Mouse (Mus musculus) megakaryocyte, embryonic 14.5 days (primary cell): ENCODE results near the gene Itgb5. TPM values are rescaled to one million over a fixed set of nuclear protein-coding genes. Genes with fewer than 3 reads are reported as not detected.

ENCODE experiments used
- H3K27me3 ChIP-seq: replicated peaks from 2 replicates; pipeline ENCODE3; 2012; ENCODE audit warnings: inconsistent platforms
- H3K36me3 ChIP-seq: replicated peaks from 2 replicates; pipeline ENCODE3; 2012; ENCODE audit warnings: low read length, inconsistent platforms, mixed read lengths
- H3K4me1 ChIP-seq: 2 replicates; pipeline ENCODE4 v1.6.1; 2012; ENCODE audit warnings: inconsistent platforms
- H3K4me3 ChIP-seq: replicated peaks from 2 replicates; pipeline ENCODE3; 2012; ENCODE audit warnings: moderate library complexity, mild to moderate bottlenecking, inconsistent platforms
- H3K9me3 ChIP-seq: 2 replicates; pipeline ENCODE4 v1.6.1; 2012; ENCODE audit warnings: inconsistent platforms
- FLI1 ChIP-seq: IDR thresholded peaks from 2 replicates; pipeline ENCODE4 v1.6.1; 2012; ENCODE audit warnings: low read length, inconsistent platforms, mixed read lengths
- GATA1 ChIP-seq: IDR thresholded peaks from 3 replicates; pipeline ENCODE4 v1.6.1; 2012; ENCODE audit warnings: mixed read lengths, low read length, inconsistent platforms, borderline replicate concordance
- polyA plus RNA-seq: library from polyadenylated mRNA; stranded (reverse); fragments of >175 nt; gene quantifications from 2 replicates; pipeline ENCODE4 v1.2.3, GENCODE M21; 2012; ENCODE audit warnings: low replicate concordance; ENCODE audit not compliant: insufficient read depth

Gene Itgb5
- polyA plus RNA-seq, 1 experiment = 13.0 TPM

DNA sequence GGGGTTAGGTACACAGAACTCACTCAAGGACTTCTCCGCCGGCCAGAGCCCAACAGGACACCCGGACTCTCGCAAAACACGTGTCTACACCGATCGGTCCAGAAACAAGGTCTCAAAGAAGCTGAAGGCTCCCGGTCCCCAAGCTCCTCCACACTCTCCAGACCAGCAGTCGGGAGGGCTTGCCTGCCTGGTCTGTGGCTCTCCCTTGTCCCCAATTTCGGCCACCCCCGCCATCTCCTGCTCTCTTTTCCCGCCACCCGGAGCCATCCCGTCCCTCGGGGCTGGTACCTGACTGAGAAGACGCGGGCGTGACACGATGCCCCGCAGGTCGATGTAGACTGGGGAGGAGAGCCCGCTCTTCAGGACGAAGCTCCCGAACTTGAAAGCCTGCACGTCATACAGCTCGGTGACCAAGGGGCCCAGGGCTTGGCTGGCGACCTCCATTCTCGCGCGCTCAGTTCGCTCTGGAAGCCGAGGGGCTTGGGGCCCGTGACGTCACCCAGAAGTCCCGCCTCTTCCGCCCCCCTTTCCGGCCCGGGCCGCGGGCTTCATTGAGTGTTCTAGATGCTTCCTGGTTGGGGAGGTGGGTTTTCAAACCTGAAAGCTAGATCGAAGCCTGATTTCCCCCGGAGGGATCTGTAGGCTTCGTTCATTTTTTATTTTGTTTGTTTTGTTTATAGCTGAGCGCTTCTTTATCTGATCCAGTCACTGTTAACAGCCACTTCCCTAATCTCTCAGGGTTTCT is 137.2 kb downstream of the Itgb5 start, which contains the start of gene Umps:
Umps (minus strand) TSS at position 501 of the 745 bp plus-strand sequence.
- Histone ChIP-seq H3K27me3 (no peaks in the 10 kb centered on the region), H3K36me3 (peaks cover 21% of the 10 kb centered on the region), H3K9me3 (no peaks in the 10 kb centered on the region), H3K4me1 (peaks cover 27% of the 10 kb centered on the region), H3K4me3 (peak within 1 kb of the TSS; percentile 98)
- TF ChIP-seq GATA1 (no peak), FLI1 (no peak)

- H3K4me3 ChIP-seq = peak overlapping the region; percentile 98
- H3K4me1 ChIP-seq = peaks cover 27% of the 10 kb centered on the region
- H3K36me3 ChIP-seq = peaks cover 15% of the 10 kb centered on the region
- no peaks in the 10 kb centered on the region for H3K9me3 ChIP-seq
- H3K27me3 ChIP-seq = peaks cover 2% of the 10 kb centered on the region
- TF ChIP-seq FLI1 = no peak
- TF ChIP-seq GATA1 = no peak
Measured at GRCm38 (mm10) chr16:33967283-33967640, 137.8 kb downstream of the Itgb5 start.

DNA sequence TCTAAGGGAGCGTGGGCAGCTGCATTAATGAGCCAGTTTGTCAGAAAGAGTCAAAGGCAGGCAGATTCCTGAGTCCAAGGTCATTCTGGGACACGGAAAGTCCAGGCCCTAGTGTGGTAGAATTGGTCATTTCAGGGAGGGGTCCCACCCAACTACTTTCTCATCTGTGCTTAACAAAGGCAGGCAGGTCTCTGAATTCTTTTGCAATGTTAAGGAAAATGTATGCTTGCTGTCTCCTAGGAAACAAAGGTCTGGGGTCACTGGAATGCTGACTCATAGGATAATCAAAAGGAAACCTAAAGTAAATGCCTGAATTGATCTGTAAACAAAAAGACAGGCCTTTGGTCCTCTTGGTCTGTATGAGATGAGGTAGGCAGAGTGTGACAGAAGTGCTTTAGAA is 150.4 kb downstream of the Itgb5 start:
- TF ChIP-seq GATA1 = no peak
- H3K36me3 ChIP-seq = peaks cover 5% of the 10 kb centered on the region
- peaks cover 7% of the 10 kb centered on the region; the same call in 1 of the 2 replicates for H3K4me1 ChIP-seq
- H3K27me3 ChIP-seq = peaks cover 31% of the 10 kb centered on the region
- no peak overlapping the region for H3K4me3 ChIP-seq
- peaks cover 14% of the 10 kb centered on the region for H3K9me3 ChIP-seq

DNA sequence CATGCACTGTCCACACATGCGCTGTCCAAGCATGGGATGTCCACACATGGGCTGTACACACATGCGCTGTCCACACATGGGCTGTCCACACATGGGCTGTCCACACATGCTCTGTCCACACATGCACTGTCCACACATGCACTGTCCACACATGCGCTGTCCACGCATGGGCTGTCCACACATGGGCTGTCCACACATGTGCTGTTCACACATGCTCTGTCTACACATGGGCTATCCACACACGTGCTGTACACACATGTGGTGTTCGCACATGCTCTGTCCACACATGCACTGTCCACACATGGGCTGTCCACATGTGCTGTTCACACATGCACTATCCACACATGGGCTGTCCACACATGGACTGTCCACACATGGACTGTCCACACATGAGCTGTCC is 154.2 kb downstream of the Itgb5 start:
- H3K36me3 ChIP-seq = no peaks in the 10 kb centered on the region
- TF ChIP-seq FLI1 (no peak), GATA1 (no peak)
- peak overlapping the region; percentile 40 for H3K4me3 ChIP-seq
- H3K9me3 ChIP-seq = peaks cover 3% of the 10 kb centered on the region; the same call in 1 of the 2 replicates
- H3K27me3 ChIP-seq = peaks cover 31% of the 10 kb centered on the region
- peaks cover 21% of the 10 kb centered on the region for H3K4me1 ChIP-seq

DNA sequence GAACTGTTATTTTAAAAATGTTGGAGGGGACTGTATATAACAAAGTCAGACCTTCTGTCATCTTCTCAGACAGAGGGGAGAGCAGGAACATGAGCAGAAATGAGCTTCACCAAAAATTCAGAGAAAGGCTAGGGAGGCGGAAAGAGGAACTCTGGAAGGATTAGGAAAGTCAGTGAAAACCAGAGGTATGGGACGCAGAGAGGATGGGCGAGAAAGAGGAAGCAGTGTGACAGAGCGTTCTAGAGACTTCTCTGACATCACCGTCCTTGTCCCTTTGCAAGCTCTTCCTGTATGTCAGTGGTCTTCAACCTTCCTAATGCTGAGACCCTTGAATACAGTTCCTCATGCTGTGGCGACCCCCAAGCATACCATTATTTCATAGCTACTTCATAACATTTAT is 155.9 kb downstream of the Itgb5 start:
- Histone ChIP-seq H3K9me3 (no peaks in the 10 kb centered on the region), H3K27me3 (peaks cover 31% of the 10 kb centered on the region), H3K4me1 (peaks cover 21% of the 10 kb centered on the region), H3K36me3 (no peaks in the 10 kb centered on the region), H3K4me3 (no peak overlapping the region)
- TF ChIP-seq FLI1 = no peak
- TF ChIP-seq GATA1 = no peak

DNA sequence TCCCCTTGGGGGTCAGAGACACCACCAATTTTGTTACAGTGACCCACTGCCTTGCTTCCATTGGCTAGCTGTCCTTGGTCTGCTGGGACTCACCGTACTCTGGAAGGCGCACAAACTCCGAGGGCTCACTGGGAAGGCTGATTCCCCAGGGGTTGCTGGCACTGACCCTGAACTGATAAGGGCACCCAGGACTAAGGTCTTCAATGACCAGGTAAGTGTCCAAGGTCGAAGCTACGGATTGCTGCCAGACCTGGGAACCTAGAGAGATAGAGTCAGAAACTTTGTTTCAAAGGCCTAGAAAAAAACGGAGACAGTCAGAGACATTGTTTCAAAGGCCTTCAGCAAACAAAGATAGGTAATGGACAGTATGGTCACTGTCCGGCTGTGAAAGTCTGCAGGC is 157.5 kb downstream of the Itgb5 start:
- Histone ChIP-seq H3K36me3 (no peaks in the 10 kb centered on the region), H3K27me3 (peaks cover 34% of the 10 kb centered on the region), H3K4me3 (no peak overlapping the region), H3K4me1 (peaks cover 26% of the 10 kb centered on the region), H3K9me3 (no peaks in the 10 kb centered on the region)
- TF ChIP-seq GATA1 (no peak), FLI1 (no peak)

DNA sequence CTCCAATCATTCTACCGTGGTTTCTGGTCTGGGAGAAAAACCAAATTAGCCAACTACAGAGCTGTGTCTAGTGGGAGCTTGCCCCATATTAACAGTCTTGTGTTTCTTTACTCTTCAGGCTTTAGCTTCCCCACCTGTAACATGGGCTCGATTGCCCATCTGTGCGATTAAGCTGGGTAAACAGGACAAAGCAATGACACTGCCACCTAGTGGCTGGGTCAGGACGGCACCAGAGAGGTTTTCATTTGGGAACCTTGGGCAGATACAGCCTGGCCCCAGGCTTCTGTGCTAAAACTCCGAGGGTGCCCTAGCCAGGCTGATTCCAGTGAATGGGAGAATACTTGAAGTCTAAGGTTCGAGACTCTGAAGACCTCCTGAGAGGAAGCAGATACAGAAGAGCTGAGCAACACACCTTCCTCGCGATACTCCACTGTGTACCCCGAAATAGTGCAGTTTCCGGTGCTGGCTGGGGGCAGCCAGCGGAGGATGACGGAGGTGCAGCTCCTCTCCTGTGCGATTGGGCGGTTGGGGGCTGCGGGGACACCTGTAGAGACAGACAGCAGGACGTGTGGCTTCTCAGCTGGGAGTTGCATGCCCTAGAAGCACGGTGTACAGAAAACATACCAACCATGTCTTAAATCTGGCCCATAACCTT is 159.0 kb downstream of the Itgb5 start:
- peak overlapping the region; percentile 65 for H3K4me3 ChIP-seq
- TF ChIP-seq GATA1 (no peak), FLI1 (no peak)
- H3K4me1 ChIP-seq = peaks cover 26% of the 10 kb centered on the region
- peaks cover 31% of the 10 kb centered on the region for H3K27me3 ChIP-seq
- H3K9me3 ChIP-seq = no peaks in the 10 kb centered on the region
- H3K36me3 ChIP-seq = no peaks in the 10 kb centered on the region

DNA sequence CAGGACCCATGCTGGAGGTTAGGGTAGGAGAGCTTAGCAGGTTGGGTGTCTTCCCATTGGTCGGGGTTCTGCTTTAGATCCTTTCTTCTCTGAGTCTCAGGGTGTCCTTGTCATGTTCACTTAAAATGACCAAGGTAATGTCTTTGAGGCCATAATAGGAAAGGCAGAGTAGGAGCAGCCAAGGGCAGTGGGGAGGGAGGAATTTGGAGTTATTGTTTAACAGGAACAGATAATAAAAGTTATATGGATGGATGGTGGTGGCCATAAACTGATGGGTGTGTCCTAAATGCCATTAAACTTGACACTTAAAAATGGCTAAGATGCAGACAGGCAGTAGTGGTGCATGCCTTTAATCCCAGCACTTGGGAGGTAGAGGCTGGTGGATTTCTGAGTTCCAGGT is 159.6 kb downstream of the Itgb5 start:
- Histone ChIP-seq H3K9me3 (no peaks in the 10 kb centered on the region), H3K4me1 (peaks cover 27% of the 10 kb centered on the region), H3K27me3 (peaks cover 28% of the 10 kb centered on the region), H3K36me3 (no peaks in the 10 kb centered on the region), H3K4me3 (no peak overlapping the region)
- no peak for TF ChIP-seq FLI1
- no peak for TF ChIP-seq GATA1

DNA sequence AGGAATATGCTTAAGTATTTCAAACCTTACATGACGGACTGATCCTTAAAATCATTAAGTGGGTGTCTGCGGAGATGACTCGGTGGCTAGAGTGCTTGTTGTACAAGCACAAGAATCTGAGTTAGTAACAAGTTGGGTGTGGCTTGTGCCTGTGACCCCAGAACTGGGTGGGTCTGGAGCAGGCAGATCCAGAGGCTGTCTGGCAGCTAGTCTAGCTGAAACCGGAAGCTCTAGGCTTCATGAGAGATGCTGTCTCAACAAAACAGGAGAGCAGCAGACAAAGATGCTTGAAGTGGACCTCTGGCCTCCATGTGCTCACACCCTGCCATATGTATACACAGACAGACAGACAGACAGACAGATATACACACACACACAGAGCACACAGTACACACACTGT is 161.2 kb downstream of the Itgb5 start:
- Histone ChIP-seq H3K9me3 (no peaks in the 10 kb centered on the region), H3K4me1 (peaks cover 29% of the 10 kb centered on the region), H3K4me3 (no peak overlapping the region), H3K27me3 (peaks cover 35% of the 10 kb centered on the region), H3K36me3 (no peaks in the 10 kb centered on the region)
- no peak for TF ChIP-seq FLI1
- no peak for TF ChIP-seq GATA1

DNA sequence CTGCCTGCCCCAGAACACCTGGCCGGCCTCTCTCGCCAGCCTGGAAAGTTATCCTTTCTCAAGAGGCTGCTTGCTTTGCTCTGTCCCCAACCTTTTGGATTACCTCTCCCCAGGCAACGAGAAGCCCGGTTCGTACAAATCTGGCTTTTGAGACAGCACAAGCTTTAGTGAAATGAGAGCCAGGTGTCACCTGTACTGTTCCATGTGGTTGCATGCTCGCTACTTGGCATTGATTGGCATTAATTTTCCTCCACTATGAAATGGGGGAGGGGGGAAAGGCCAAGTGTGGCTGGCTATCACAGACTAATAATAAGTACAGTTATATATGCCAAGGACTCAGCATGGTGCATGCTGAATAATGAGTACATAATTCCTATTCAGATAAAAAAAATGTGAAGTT is 164.9 kb downstream of the Itgb5 start:
- peaks cover 44% of the 10 kb centered on the region for H3K4me1 ChIP-seq
- peaks cover 26% of the 10 kb centered on the region for H3K27me3 ChIP-seq
- no peak overlapping the region for H3K4me3 ChIP-seq
- no peaks in the 10 kb centered on the region for H3K9me3 ChIP-seq
- no peaks in the 10 kb centered on the region for H3K36me3 ChIP-seq
- TF ChIP-seq GATA1 (no peak), FLI1 (no peak)

- TF ChIP-seq FLI1 = no peak
- TF ChIP-seq GATA1 = no peak
- H3K27me3 ChIP-seq = peaks cover 23% of the 10 kb centered on the region
- H3K4me1 ChIP-seq = peaks cover 52% of the 10 kb centered on the region
- no peaks in the 10 kb centered on the region for H3K9me3 ChIP-seq
- H3K4me3 ChIP-seq = no peak overlapping the region
- no peaks in the 10 kb centered on the region for H3K36me3 ChIP-seq
Measured at GRCm38 (mm10) chr16:33995496-33995895, 166.0 kb downstream of the Itgb5 start.
